Mouse (Mus musculus) testis, adult 2 months (tissue): Measurements from ENCODE around the gene Apba2.

Source experiments
- CTCF ChIP-seq: fragments of 200-500 bp; IDR thresholded peaks from 2 replicates; pipeline ENCODE4 v1.5.1; 2012; ENCODE audit warnings: low read depth, mild to moderate bottlenecking, inconsistent platforms, low read length, moderate library complexity; ENCODE audit not compliant: control insufficient read depth, insufficient read depth, insufficient replicate concordance
- POLR2A ChIP-seq: fragments of 200-500 bp; IDR thresholded peaks from 2 replicates; pipeline ENCODE4 v1.6.1; 2012; ENCODE audit warnings: low read depth, mild to moderate bottlenecking, inconsistent platforms, low read length, moderate library complexity; ENCODE audit not compliant: control insufficient read depth

DNA sequence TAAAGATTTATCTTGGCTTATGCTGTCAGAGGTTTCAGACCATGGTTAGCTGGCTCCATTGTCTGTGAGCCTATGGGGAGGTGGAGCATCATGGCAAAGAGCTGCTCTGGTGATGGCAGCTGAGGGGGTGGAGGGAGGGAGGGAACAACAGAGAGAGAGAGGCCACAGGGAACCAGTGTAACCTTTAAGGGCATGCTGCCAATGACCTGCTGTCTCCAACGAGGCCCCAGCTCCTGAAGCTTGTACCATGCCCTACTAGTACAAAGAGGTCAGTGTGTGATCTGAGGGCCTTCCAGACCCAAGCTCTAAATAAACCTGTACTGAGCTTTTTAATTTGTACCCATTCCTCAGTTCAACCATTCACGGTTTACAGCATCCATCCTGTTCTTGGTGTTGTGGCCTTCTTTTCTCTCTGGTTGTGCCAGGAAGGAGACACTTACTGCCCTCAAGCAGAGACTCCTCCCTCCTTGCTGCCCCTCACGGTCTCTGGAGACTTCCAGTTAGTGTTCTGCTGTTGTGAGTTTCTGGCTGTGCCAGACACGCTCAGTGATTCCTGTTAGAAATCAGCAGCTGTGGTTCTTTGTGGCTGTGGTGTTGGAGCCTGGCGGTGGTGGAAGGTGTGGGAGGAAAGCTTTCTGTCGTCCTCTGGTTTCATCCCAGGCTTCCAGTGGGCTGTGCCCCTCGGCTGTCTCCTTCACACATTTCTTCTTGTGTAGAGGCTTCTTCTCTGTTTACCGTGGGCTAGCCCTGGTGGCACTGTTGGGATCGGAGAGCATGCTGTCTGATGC is 60.4 kb downstream of the Apba2 start:
- TF ChIP-seq CTCF (no peak), POLR2A (no peak)
